Mouse (Mus musculus) gastrocnemius, adult 8-10 months (tissue): Measurements from ENCODE around the gene Hlcs. TPM values are rescaled to one million over a fixed set of nuclear protein-coding genes. Genes with fewer than 3 reads are reported as not detected.

Experiments
- DNase-seq, 2 experiments: peaks; one replicate each; pipeline ENCODE4 v3.0.0; 2022; ENCODE audit warnings: low spot score in 2 of 2
- total RNA-seq, 4 experiments: library from RNA; stranded (reverse); gene quantifications; 2 replicates each; pipeline ENCODE4 v1.2.4; 2022

Gene Hlcs
- total RNA-seq, 4 experiments from 2014 or later: 7.9 to 10.8 (median 9.8) TPM

GRCm38 (mm10) chr16:94249666-94250065, 63.7 kb downstream of the Hlcs start:
- DNase-seq: no peak

GRCm38 (mm10) chr16:94248721-94249120, 64.7 kb downstream of the Hlcs start:
- no peak for DNase-seq

- DNase-seq: no peak
Measured at GRCm38 (mm10) chr16:94246976-94247375, 66.4 kb downstream of the Hlcs start.

GRCm38 (mm10) chr16:94246058-94246784, 67.2 kb downstream of the Hlcs start:
- DNase-seq: no peak

GRCm38 (mm10) chr16:94241126-94241525, 72.2 kb downstream of the Hlcs start:
- no peak for DNase-seq

GRCm38 (mm10) chr16:94240190-94240589, 73.2 kb downstream of the Hlcs start:
- no peak for DNase-seq

- DNase-seq: no peak
Measured at GRCm38 (mm10) chr16:94239567-94239966, 73.8 kb downstream of the Hlcs start.

GRCm38 (mm10) chr16:94239146-94239545, 74.2 kb downstream of the Hlcs start:
- DNase-seq: no peak

GRCm38 (mm10) chr16:94237130-94237484, 76.3 kb downstream of the Hlcs start:
- DNase-seq: no peak

GRCm38 (mm10) chr16:94236226-94237129, 76.9 kb downstream of the Hlcs start:
- no peak for DNase-seq

- DNase-seq: no peak
Measured at GRCm38 (mm10) chr16:94235718-94236117, 77.7 kb downstream of the Hlcs start.

- DNase-seq: no peak
Measured at GRCm38 (mm10) chr16:94234202-94234601, 79.2 kb downstream of the Hlcs start.

- no peak for DNase-seq
Measured at GRCm38 (mm10) chr16:94230909-94231575, 82.3 kb downstream of the Hlcs start.

GRCm38 (mm10) chr16:94230499-94230898, 82.9 kb downstream of the Hlcs start:
- no peak for DNase-seq

- no peak for DNase-seq
Measured at GRCm38 (mm10) chr16:94229890-94230289, 83.5 kb downstream of the Hlcs start.

- no peak for DNase-seq
Measured at GRCm38 (mm10) chr16:94228858-94229555, 84.4 kb downstream of the Hlcs start.

- peak; percentile 40 to 57 for DNase-seq
Measured at GRCm38 (mm10) chr16:94227328-94228018, 85.9 kb downstream of the Hlcs start.

GRCm38 (mm10) chr16:94223363-94223720, 90.0 kb downstream of the Hlcs start:
- DNase-seq: no peak

- no peak for DNase-seq
Measured at GRCm38 (mm10) chr16:94222646-94223362, 90.6 kb downstream of the Hlcs start.

- DNase-seq: no peak
Measured at GRCm38 (mm10) chr16:94210689-94211357, 102.5 kb downstream of the Hlcs start.
